8 mouse cellular contexts compared by ENCODE assay signal in genomic region chr4:138272011-138272997, GRCm38 (mm10). TPM values are rescaled to one million over a fixed set of nuclear protein-coding genes. Genes with fewer than 3 reads are reported as not detected.
DNase-seq lines count a peak whose midpoint lies in the region; ATAC-seq and TF ChIP-seq lines count a peak whose summit lies in the region.
"Had no signal": no experiment of that assay in that cellular context is flagged by ENCODE, and none has a peak within 500 bp of the region (broad histone marks: within the 10 kb centered on the region; RNA-seq: fewer than 3 reads in every experiment).

No protein-coding gene starts in this region.

- TF ChIP-seq CTCF in left cerebral cortex, adult 2 months (IDR thresholded peaks at IDR 0.05), result no peak

- no peaks in the 10 kb centered on the region for H3K36me3 ChIP-seq in midbrain, embryonic 11.5 days (ENCODE audit: control insufficient read depth, insufficient read depth, low read length)
- no peaks in the 10 kb centered on the region for H3K36me3 ChIP-seq in midbrain, embryonic 10.5 days
- no peaks in the 10 kb centered on the region for H3K36me3 ChIP-seq in heart, embryonic 15.5 days
- H3K36me3 ChIP-seq: neural tube, embryonic 12.5 days had no signal

- no peak overlapping the region for H3K9ac ChIP-seq in midbrain, embryonic 11.5 days (ENCODE audit: low read length)
- no peak overlapping the region for H3K9ac ChIP-seq in heart, embryonic 15.5 days
- H3K9ac ChIP-seq: neural tube, embryonic 12.5 days had no signal

- no peaks in the 10 kb centered on the region for H3K27me3 ChIP-seq in midbrain, embryonic 11.5 days (ENCODE audit: control insufficient read depth, insufficient read depth, low read length)
- H3K27me3 ChIP-seq in midbrain, embryonic 10.5 days (ENCODE audit: low read depth, poor library complexity, severe bottlenecking), result no peaks in the 10 kb centered on the region
- peaks cover 13% of the 10 kb centered on the region; the same call in 1 of the 2 replicates for H3K27me3 ChIP-seq in heart, embryonic 15.5 days
- H3K27me3 ChIP-seq: neural tube, embryonic 12.5 days had no signal

- H3K27ac ChIP-seq in midbrain, embryonic 11.5 days (ENCODE audit: low read depth, low read length), result no peak overlapping the region
- H3K27ac ChIP-seq in midbrain, embryonic 10.5 days (replicated peaks), result no peak overlapping the region
- H3K27ac ChIP-seq in heart, embryonic 15.5 days, result no peak overlapping the region
- H3K27ac ChIP-seq in left cerebral cortex, adult 2 months, result peak overlapping the region; percentile 93
- H3K27ac ChIP-seq: neural tube, embryonic 12.5 days had no signal

- no peaks in the 10 kb centered on the region for H3K4me1 ChIP-seq in midbrain, embryonic 11.5 days (ENCODE audit: control insufficient read depth, insufficient read depth, low read length)
- H3K4me1 ChIP-seq in midbrain, embryonic 10.5 days, result peaks cover 4% of the 10 kb centered on the region; the same call in 1 of the 2 replicates
- peaks cover 5% of the 10 kb centered on the region; the same call in 1 of the 2 replicates for H3K4me1 ChIP-seq in heart, embryonic 15.5 days (replicated peaks)
- H3K4me1 ChIP-seq: neural tube, embryonic 12.5 days had no signal

- no peak for ATAC-seq in midbrain, embryonic 11.5 days (ENCODE audit: low FRiP score)
- peak; percentile 68 for ATAC-seq in heart, embryonic 15.5 days (replicated peaks; ENCODE audit: insufficient number of reproducible peaks, insufficient read depth, low FRiP score, low read depth)

- DNase-seq in midbrain, embryonic 11.5 days (ENCODE audit: low spot score, missing footprints), result peak; percentile 65
- no peak for DNase-seq in midbrain, embryonic 10.5 days (ENCODE audit: low spot score)
- DNase-seq in left cerebral cortex, adult 2 months (ENCODE audit: extremely low spot score in 1 of 2, low spot score in 2 of 2), result peak; percentile 45 to 57
- peak; percentile 56 for DNase-seq in right cerebral cortex, postnatal 25 days
- DNase-seq in embryo, embryonic 11 days, result no peak
- DNase-seq in urinary bladder, adult 2 months (ENCODE audit: low spot score), result no peak

- WGBS in midbrain, embryonic 11.5 days, result 76% methylated on average over 14 of the region's 14 CpGs
- 78% methylated on average over 14 of the region's 14 CpGs for WGBS in midbrain, embryonic 10.5 days
- 40% methylated on average over 14 of the region's 14 CpGs for WGBS in heart, embryonic 15.5 days

- intact Hi-C loops in left cerebral cortex, adult 2 months (cut with DNase I), result loop anchor here (1.0 kb wide), 1 partner anchor 22 kb away; the partner anchor contains the start of genes Kif17 and Sh2d5

- H3K4me3 ChIP-seq in midbrain, embryonic 11.5 days (ENCODE audit: low read depth, low read length), result no peak overlapping the region
- H3K4me3 ChIP-seq in midbrain, embryonic 10.5 days, result no peak overlapping the region
- H3K4me3 ChIP-seq in heart, embryonic 15.5 days, result no peak overlapping the region
- no peak overlapping the region for H3K4me3 ChIP-seq in left cerebral cortex, adult 2 months
- H3K4me3 ChIP-seq: neural tube, embryonic 12.5 days had no signal

- H3K4me2 ChIP-seq in midbrain, embryonic 11.5 days, result no peak overlapping the region
- no peak overlapping the region for H3K4me2 ChIP-seq in heart, embryonic 15.5 days
- H3K4me2 ChIP-seq: neural tube, embryonic 12.5 days had no signal

- no peaks in the 10 kb centered on the region for H3K9me3 ChIP-seq in midbrain, embryonic 11.5 days (ENCODE audit: control insufficient read depth, low read length)
- H3K9me3 ChIP-seq in midbrain, embryonic 10.5 days (replicated peaks), result no peaks in the 10 kb centered on the region; the same call in 1 of the 2 replicates
- no peaks in the 10 kb centered on the region for H3K9me3 ChIP-seq in heart, embryonic 15.5 days (replicated peaks)
- H3K9me3 ChIP-seq: neural tube, embryonic 12.5 days had no signal

RNA-seq across cellular contexts. Expression of gene Kif17, which starts 22.1 kb away (rescaled TPM):
- polyA plus RNA-seq in midbrain, embryonic 11.5 days (2014; fragmentation: Nextera tagmentation; extraction: Ambion mirVana), result 0.44 and 0.48 TPM in 2 replicates
- polyA plus RNA-seq in midbrain, embryonic 10.5 days (2016; fragmentation: Nextera tagmentation; extraction: Ambion mirVana), result 0.53 and 0.55 TPM in 2 replicates
- 0.57 and 1.2 TPM in 2 replicates for polyA plus RNA-seq in heart, embryonic 15.5 days (2015; fragmentation: Nextera tagmentation; extraction: Ambion mirVana)
- total RNA-seq in left cerebral cortex, adult 2 months (2021), result 10 to 100 TPM; 29.4 to 31.0 TPM
- 0.52 and 0.72 TPM in 2 replicates for polyA plus RNA-seq in urinary bladder, adult 2 months (2012; rRNA removed)

RNA-seq across cellular contexts. Expression of gene Sh2d5, which starts 22.1 kb away (rescaled TPM):
- 0.94 TPM in 2 replicates for polyA plus RNA-seq in midbrain, embryonic 11.5 days (2014; fragmentation: Nextera tagmentation; extraction: Ambion mirVana)
- polyA plus RNA-seq in midbrain, embryonic 10.5 days (2016; fragmentation: Nextera tagmentation; extraction: Ambion mirVana), result 0.83 and 1.3 TPM in 2 replicates
- polyA plus RNA-seq in heart, embryonic 15.5 days (2015; fragmentation: Nextera tagmentation; extraction: Ambion mirVana), result 0.31 and 0.36 TPM in 2 replicates
- total RNA-seq in left cerebral cortex, adult 2 months (2021), result 10 to 100 TPM; 68.9 to 75.7 TPM
- polyA plus RNA-seq in urinary bladder, adult 2 months (2012; rRNA removed), result 0.51 and 0.52 TPM in 2 replicates

RNA-seq across cellular contexts. Expression of gene Ddost, which starts 32.2 kb away (rescaled TPM):
- polyA plus RNA-seq in midbrain, embryonic 11.5 days (2014; fragmentation: Nextera tagmentation; extraction: Ambion mirVana), result 209 and 219 TPM in 2 replicates
- polyA plus RNA-seq in midbrain, embryonic 10.5 days (2016; fragmentation: Nextera tagmentation; extraction: Ambion mirVana), result 281 and 282 TPM in 2 replicates
- 230 and 277 TPM in 2 replicates for polyA plus RNA-seq in heart, embryonic 15.5 days (2015; fragmentation: Nextera tagmentation; extraction: Ambion mirVana)
- 10 to 100 TPM; 82.4 to 88.9 TPM for total RNA-seq in left cerebral cortex, adult 2 months (2021)
- polyA plus RNA-seq in urinary bladder, adult 2 months (2012; rRNA removed), result 133 and 138 TPM in 2 replicates

RNA-seq across cellular contexts. Expression of gene Pink1, which starts 53.8 kb away (rescaled TPM):
- polyA plus RNA-seq in midbrain, embryonic 11.5 days (2014; fragmentation: Nextera tagmentation; extraction: Ambion mirVana), result 21.6 and 22.4 TPM in 2 replicates
- polyA plus RNA-seq in midbrain, embryonic 10.5 days (2016; fragmentation: Nextera tagmentation; extraction: Ambion mirVana), result 30.5 and 41.3 TPM in 2 replicates
- polyA plus RNA-seq in heart, embryonic 15.5 days (2015; fragmentation: Nextera tagmentation; extraction: Ambion mirVana), result 72.4 and 82.5 TPM in 2 replicates
- total RNA-seq in left cerebral cortex, adult 2 months (2021), result 100 to 1,000 TPM; 302 to 313 TPM
- 92.3 and 122 TPM in 2 replicates for polyA plus RNA-seq in urinary bladder, adult 2 months (2012; rRNA removed)

RNA-seq across cellular contexts. Expression of gene Hp1bp3, which starts 56.2 kb away (rescaled TPM):
- 182 and 198 TPM in 2 replicates for polyA plus RNA-seq in midbrain, embryonic 11.5 days (2014; fragmentation: Nextera tagmentation; extraction: Ambion mirVana)
- polyA plus RNA-seq in midbrain, embryonic 10.5 days (2016; fragmentation: Nextera tagmentation; extraction: Ambion mirVana), result 153 and 178 TPM in 2 replicates
- polyA plus RNA-seq in heart, embryonic 15.5 days (2015; fragmentation: Nextera tagmentation; extraction: Ambion mirVana), result 96.1 and 97.9 TPM in 2 replicates
- 100 to 1,000 TPM; 178 to 183 TPM for total RNA-seq in left cerebral cortex, adult 2 months (2021)
- 138 and 142 TPM in 2 replicates for polyA plus RNA-seq in urinary bladder, adult 2 months (2012; rRNA removed)

Comparison
In these comparisons a context has a peak if more than half of its experiments do, and no peak if none do; other contexts are left out.
1. DNase-seq: peak in midbrain, embryonic 11.5 days (single experiment), left cerebral cortex, adult 2 months (2 of 2) and right cerebral cortex, postnatal 25 days (single experiment); none in midbrain, embryonic 10.5 days (single experiment), embryo, embryonic 11 days (single experiment) and urinary bladder, adult 2 months (single experiment).